Mouse (Mus musculus): Measurements from ENCODE around the gene Ssr4.

- TF ChIP-seq CTCF (conservative IDR thresholded peaks at IDR 0.05; ENCODE audit: insufficient read depth, insufficient read length, low read depth, low read length) (no peak), POLR2A (IDR thresholded peaks at IDR 0.05; ENCODE audit: low read depth, low read length) (no peak)
These were observed 21.5 kb upstream of the Ssr4 start for GRCm38 (mm10) chrX:73765311-73765710.

Measured in kidney, adult 2 months (tissue).